Mouse (Mus musculus) kidney, postnatal 25 days (tissue): ENCODE results near the gene Angpt4.

Source experiments
- DNase-seq, 2 experiments: peaks; one replicate each; pipeline ENCODE4 v3.0.0; 2021; ENCODE audit warnings: mixed read lengths in 2 of 2

The Angpt4 gene

DNA sequence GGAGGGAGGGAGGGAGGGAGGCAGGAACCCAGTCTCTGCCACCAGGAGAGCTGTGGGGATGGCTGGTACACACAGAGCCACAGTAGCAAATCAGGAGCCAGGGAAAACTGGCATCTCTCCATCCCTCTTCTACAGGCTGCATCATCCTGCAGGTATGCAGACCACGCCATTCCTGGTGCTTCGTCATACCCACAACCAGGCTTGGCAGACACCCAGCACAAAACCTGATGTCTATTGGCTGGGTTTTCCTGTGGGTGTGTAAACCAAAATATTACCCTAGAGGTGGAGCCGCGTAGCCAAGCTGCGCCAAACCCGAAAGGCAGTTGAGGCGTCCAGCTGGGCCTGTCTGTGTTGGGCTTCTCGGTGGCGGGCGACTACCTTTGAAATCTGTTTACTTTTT is 51.5 kb downstream of the Angpt4 start:
- peak; percentile 80 to 86 for DNase-seq

DNA sequence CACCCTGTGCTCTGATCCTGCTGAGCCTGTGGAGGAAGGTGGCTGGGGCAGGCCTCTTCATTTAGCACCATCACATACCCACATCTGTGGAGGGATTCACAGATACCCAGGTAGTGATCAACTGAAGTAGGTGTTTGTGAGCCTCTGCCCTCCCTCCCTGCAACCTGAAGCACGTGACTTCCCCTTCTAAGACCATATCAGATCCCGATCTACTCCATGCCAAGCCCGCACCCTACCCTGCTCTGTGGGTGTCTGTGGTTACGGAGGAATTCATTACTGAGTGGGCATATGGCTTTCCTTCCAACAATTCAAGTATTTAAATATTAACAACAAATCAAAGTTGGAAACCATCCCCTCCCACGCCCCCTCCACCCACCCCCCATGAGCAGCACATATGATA is 52.3 kb downstream of the Angpt4 start:
- DNase-seq = peak in 1 of 2 experiments; percentile 22

DNA sequence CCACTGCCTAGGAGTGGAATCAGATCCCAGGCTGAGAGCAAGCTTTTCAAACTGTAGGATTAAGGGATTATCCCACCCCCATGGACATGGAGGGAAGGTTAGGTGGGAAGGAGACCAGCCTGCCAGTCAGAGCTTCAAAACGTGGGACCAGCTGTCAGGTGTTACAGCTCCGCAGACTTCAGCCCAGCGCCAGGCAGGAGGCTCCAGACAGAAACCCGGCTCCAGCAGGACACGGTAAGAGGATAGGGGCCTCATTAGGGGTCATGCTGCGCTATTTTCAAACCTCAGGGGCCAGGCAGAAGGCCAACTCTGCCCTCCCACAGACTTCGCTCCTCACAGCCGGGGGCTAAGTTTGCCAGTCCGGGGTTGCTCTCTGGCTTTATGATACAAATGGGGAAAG is 53.0 kb downstream of the Angpt4 start:
- peak in 1 of 2 experiments; percentile 27 for DNase-seq

DNA sequence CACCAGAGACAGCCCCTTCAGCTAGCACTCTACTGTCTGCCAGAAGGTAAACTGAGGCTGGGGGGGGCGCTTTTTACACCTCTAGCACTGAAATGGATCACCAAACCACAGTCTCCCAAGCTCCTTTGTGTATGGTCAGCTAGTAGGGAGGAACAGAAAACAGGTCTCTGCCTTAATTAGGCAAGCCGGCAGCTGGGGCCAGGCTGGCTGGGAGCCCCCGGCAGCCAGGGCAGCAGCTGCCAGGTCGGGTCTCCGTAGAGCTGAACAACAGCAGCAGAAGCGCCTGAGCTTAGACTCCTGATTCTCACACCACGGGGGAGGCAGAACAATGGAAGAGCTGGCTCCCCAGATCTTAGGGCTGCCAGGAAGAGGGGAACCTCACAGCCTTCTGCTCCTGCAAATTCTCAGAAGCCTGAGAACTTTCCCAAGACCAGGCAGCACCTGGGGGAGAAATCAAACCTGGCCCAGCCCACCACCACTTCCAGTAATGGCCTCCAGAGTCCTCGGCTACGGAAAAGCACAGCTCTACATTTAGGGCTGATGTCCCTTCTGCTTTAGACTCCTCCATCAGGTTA is 56.3 kb downstream of the Angpt4 start:
- peak in 1 of 2 experiments; percentile 17 for DNase-seq

DNA sequence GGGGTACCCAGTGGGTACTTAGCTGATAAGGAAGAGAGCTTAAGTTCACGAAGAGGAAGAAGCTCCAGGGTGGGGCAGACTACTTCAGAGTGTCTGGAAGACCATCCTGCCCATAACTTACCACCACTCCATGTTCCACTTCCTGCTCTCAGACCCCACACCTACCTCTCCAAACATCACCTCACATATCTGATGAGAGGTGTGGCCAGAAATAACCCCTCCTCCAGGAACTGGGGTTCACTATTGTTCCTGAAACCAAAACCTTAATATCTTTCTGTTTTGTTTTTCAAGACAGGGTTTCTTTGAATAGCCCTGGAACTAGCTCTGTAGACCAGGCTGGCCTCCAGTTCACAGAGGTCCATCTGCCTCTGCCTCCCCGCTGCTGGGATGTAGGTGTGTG is 56.8 kb downstream of the Angpt4 start:
- DNase-seq = no peak

DNA sequence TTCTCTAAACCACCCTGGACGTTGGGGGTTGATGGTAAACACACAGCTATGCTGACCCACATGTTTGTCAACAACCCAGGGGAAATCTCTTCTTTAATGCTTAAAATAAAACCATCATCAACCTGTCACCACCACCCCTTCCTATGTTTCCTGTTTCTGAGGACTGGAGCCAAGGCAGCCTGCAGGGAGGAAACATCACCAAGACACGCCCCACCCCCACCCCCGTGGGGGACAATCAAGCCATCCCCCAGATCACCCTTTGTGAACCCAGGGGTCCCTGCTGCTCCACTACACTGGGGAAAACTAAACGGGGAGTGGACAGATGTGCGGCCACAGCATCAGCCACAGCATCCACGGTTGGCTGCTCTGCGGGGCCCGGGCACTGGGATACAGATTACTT is 57.4 kb downstream of the Angpt4 start:
- peak; percentile 70 to 73 for DNase-seq

DNA sequence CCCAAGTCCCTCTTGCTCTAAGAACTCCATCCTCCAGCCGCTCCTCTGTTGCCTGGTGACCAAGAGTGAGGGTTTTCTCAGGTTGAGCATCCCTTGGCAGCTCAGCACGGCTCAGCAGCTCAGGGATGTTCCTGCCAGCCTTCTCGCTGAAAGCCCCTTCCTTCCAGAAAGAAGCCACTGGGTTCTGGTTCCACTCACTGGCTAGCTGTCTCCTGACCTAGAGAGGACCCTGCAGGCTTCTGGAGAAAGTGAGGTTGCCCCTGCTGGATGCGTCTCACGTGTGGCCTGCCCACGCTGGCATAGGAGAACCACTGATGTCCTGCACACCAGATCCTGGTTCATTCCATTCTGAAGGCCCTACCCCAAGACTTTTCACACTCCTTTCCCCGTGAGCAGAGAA is 58.0 kb downstream of the Angpt4 start:
- DNase-seq = peak in 1 of 2 experiments; percentile 25

DNA sequence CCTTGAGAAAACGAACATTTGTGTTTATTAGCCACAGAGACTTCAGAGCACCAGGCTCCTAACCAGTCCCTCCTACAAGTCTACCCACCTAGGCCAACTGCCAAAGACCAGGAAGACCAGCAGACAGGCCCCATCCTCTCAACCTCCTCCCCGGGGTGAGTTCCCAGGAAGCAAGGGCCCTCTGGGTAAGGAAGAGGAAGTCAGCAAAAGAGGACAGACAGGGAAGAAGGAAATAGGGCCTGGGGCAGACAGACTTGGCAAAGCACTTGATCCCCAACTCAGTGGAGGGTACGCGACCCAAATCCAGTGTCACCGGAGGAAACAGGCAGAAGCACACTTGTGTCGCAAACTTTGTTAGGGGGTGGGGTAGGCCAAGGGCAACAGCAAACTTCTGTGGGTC is 58.4 kb downstream of the Angpt4 start:
- DNase-seq = peak in 1 of 2 experiments; percentile 64

DNA sequence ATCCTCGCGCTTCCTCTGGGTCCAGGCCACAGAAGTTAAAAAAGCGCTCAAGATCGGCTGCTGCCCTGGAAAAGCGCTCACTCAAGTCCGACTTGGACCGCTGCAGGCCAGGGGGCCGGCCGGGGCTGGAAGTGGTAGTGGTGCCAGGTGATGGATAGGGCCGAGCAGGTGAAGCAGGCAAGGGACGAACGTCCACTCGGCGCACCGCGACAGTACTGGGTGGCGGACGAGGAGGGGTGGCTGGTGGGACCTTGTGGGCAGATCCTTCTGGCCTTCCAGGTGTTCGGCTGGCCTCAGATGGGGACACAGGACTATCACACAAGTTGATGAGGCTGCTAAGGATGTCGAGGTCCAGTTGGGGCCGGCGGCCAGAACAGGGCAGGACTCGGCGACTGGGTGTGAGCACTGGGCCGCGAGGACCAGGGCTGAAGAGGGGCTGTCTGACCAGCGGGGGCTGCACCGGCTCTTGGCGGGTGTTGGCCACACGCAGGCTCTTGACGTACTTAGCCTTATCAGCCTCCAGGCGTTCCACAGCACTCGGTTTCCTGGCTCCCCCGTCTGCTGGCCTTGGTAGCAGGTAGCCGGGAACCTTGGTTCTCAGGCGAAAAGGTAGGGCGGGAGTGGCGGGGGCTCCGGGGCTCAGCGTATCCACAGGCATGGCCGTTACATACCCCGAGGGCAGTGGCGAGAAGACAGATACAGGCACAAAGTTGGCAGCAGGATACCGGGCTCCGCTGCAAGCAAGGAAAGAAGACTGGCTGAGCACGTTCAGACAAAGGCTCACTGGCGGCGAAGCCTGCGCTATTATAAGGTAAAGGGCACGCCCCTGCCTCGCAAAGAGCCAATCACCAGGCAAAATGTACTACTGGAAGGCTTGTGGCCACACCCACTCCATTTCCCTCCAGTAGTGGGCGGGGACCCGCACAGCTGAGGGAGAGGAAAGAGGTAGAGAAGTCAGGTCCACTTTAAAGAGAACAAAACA is 59.5 kb downstream of the Angpt4 start:
- peak; percentile 89 to 93 for DNase-seq

DNA sequence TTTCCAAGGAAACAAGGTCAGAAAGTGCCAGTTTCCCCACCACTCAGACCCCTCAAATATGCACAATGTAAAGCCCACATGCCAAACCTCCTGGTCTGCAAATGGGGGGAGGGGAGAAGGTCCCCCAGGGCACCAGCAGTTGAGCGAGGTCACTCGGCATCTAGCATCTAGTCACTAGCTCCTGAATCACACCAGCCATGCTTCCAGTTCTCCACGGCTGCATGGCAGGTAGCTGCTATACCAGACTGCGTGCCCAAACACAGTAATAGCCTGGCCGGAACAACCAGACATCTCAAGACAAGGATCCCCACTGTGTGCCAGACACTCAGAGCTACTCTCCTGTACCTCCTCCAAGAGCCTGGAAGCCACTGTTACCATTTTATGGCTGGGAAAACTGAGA is 60.7 kb downstream of the Angpt4 start:
- peak in 1 of 2 experiments; percentile 24 for DNase-seq

DNA sequence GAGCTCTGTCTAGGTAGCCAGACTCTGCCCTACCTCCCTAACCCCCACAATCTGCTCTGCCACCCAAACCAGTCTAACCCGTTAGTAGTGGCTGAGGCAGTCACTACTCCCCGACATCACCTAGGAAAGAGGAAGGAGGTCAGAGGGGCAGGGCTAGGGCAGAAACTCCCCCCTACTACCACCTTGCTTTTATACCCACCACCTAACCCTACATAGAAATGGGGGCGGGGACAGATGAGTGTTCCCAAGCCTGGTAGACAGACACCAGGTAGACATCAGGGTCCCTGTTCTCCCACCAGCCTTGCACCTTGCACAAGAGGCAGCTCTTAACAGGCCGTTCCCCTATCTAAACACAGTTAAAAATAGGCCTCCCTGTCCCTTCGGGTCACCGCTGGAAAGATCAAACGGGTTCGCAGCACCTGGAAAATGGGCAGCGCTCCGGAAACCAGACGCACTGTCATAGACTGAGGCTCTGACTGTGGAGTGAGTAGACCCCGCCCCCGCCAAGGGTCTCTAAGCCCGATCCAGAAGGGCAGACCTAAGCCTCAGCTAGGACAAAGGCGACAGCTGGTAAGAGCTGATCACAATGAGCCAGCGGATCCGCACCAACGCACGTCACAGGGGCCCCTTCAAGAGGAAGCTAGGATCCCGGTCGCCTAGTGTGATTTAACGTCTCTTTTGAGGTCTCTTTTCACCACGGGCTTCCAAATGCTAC is 62.0 kb downstream of the Angpt4 start:
- DNase-seq = peak in 1 of 2 experiments; percentile 40

DNA sequence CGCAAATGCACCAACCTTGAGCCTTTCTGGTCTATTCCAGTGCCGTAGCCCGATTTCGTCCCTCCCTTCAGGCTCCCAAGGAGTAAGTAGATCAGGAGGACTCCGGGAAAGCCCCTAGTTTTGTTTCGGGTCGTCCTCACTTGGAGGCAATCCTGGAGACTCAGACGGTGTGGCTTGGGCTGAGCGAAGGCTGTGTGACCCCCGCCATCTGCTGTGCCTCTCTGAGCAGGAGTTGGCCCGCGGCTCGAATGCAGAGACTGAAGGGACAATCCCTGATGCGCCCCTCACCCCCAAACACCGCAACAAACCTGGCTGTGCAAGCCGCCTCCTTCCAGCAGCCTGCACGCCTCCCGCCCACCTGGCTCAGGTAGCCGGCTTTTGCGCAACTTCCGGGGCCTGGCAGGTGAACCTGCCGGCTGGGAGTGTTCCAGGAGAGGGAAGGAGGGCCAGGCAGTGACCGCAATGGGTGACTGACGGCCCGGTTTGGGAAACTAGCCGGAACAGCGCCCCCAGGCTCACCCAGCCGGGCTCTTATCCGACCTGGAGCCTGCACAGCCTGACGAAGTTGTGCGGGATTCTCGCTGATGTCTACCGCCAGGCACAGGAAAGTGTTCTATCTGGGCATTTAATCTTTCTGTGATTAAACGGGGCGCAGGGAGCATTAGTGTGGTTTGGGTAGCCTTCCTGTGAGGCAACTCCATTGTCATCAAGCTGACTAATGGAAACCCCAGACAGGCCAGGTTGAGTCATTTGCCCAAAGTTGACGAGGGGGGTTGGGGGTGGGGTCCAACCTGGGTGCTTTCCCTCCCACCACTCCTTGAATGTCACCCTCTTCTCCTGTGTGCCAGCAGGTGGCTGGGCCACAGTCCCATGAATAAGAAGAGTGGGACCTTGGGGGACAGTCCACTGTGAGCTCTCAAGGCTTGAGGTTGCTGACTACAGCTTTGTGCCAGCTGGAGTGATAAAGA is 62.9 kb downstream of the Angpt4 start:
- peak; percentile 78 to 91 for DNase-seq

DNA sequence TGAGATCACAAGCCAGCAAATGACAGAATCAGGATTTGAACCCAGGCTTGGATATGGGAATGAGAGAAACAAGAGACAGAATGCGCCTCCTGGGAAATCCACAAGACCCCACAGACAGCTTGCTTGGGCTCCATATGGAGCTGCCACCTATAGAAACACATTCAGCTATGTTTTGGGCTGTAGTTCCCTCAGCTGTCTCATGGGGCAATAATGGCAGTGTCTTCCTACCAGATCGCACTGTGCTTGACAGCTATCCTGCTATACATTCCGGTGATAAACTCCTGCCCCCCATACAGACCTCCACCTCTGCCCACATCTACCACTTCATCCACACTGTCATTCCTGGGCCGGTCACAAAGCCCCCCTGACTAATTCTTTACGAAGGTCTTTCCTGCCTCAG is 64.3 kb downstream of the Angpt4 start:
- no peak for DNase-seq

DNA sequence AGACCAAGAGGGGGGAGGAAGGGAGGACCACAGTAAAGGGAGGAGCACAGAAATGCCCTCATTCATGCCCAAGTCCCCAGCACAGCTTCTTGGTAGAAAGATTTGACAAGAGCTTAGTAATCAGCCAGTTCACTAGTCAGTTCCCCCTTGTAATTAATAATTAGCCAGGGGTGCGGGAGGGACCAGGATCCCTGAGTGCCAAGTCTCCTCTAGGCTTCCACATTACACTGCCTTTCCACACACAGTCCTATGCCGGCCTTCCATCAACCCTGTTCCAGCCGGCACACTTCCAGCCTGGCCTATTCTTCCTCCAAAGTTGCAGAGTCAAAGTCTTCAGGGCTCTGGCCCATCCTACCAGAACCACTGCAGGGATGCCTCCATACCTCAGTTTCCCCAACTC is 65.1 kb downstream of the Angpt4 start:
- DNase-seq = peak; percentile 73 to 85

DNA sequence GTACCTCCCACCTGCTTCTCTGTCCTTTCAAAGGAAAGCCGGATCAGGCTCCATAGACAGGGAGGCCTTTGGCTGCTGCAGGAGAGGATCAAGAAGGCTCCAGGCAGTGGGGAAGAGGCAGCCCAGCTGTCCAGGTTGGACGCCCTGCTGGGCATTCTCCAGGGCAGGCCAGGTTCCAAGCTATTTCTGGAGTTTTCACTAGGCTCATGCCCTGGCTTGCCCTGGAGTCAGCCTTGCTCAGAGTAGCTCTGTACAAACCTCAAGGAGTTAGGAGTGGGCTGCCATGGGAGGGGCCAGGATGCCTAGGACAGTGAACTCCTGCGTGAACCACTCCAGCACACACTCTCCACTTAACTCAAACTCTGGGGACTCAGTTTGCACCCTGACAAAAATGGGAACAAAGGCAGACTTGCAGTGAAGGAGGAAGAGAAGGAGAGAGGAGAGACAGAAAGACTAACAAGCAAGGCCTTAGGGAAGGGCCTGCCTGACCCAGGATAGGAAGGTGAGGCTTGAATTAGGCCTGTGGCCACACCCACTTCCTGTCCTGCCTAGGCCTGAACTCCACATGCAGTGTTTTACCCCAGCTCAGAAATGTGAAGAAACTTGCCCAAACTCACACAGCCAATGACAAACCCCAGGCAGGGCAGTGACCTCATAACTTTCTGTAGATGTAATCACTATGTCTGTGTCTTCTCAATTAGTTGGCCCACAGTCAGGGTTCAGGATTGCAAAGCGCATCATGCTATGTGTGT is 66.9 kb downstream of the Angpt4 start:
- DNase-seq = peak in 1 of 2 experiments; percentile 44

DNA sequence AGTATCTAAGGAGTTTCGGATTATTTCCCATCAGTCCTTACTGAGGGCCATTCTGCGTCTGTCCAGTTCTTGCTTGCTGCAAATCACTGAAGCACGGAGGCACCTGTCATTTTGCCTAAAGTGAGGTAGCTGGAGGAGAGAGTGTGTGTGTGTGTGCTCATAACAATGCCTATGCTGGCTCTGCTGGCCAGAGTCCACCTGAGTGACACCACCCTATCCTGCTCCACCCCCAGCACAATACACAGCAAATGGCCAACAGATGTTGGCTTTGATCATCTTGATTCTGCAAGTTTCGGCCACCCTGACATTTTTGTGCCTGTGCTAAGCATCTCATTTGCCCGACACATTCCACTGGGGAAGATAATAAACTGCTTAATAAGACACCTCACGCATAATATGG is 67.5 kb downstream of the Angpt4 start:
- DNase-seq = peak; percentile 60 to 75

DNA sequence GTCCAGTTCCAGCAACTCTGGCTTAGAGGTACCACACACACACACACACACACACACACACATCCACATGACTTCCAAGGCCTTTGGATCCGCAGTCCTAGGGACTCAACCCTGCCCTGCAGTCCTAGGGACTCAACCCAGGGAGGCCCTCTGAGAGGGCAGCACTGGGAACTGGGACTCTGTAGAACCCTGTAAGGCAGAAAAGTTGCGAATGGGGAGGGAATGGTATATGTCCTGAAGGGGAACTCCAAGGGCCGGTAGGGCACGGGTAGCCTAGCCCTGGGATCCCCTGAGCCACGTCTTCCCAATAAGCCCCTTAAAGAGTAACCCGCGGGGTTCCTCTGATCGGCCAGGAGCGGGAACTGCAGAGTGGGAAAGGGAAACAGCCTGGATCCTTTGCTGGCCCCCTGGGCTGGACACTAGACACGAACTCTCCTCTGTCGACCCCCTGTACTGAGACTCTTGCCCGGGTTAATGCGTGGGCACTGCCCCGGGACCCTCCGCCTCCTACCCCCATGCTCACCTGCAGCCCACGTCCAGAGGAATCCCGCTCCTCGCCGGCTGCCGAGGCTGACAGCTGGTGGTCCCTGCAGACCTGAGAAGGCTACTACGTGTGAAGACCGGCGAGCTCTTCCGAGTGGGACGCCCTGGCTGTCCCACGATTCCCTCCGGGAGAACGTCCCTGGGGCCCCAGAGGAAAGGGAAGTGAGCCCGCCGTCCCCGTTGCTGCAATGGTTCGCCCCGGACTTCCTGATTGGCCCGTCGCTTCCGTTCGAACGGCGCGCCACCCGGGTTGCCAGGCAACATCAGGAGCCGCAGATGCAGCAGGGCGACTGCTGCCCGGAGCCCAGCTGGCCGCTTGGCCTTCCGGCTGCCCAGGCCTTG is 68.7 kb downstream of the Angpt4 start, which contains the start of gene Fam110a:
Fam110a (minus strand) TSS at position 750 of the 885 bp plus-strand sequence.
- peak; percentile 96 to 97 for DNase-seq

DNA sequence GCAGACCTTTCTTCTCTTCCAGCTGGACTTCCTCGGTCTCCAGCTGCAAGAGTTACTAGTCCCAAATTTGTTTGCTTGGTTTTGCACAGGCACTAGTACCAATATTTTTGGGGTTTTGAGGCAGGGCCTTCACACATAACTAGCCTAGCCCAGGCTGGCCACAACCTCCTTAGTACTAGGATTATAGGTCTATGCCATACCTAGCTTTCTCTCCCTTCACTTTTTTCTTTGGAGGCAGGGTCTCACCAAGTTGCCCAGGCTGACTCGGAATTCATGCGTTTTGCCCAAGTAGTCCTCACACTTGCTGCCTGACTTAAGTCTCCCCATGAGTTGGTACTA is 69.3 kb downstream of the Angpt4 start:
- DNase-seq = no peak

DNA sequence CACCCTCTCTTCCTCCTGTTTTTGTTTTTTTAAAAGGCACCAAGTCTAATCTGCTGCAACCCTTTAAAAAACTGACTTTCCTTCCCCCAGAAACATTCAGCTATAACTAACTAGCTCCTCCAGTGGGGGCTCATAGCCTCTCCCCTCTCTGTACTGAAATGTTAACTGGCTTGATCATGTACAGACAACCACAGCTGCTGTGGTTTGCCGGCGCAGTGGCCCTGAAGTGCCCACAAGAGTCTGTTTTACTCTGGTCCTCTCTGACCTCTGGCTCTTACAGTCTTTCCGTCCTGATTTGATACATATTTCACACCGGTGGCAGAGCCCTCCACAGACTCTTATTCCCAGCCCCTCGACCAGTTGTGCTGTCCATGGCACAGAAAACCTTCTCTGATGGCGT is 70.3 kb downstream of the Angpt4 start:
- DNase-seq = no peak

DNA sequence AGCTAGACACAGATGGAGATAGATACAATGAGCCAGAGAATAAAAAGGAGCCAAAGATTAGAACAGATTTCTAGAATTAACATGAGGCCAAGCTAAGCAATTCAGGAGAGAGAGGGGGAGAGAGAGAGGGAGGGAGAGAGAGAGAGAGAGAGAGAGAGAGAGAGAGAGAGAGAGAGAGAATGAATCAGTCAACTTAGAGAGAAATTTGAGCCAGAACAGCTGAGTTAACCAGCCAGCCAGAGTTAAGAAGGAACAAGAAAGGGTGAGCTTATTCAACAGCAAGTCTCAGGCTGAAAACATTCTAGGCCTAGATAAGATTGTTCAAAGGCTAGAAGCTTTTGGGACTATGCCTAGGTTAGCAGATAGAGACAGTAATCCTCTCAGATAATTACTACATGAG is 71.5 kb downstream of the Angpt4 start:
- no peak for DNase-seq
